Mouse (Mus musculus): ENCODE measurements around the gene Gm49383. TPM values are rescaled to one million over a fixed set of nuclear protein-coding genes. Genes with fewer than 3 reads are reported as not detected.

The Gm49383 gene
- polyA plus RNA-seq, 1 experiment from 2014 or later: 27.5 TPM

DNA sequence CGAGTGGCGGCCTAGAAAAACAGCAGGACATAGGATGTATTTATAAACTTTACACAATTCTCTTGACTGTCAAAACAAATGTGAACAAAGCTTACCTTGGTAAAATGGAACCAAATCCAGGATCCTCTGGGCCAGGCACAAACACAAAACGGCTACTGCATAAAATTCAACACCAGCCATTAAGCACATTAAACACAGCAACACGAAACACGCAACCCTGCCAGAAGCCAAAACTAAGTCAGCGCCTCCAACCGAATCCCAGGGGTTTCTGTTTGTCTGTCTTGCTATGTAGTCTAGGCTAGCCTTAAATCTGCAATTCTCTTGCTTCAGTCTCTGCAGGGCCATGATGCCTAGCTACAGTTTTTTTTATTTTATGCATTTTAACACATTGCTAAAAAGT lies 11.0 kb upstream of the Gm49383 start:
- peaks cover 66% of the 10 kb centered on the region for H3K36me3 ChIP-seq (ENCODE audit: control insufficient read depth, insufficient read depth, low read length)
- ATAC-seq (replicated peaks; ENCODE audit: low FRiP score, low TSS enrichment, low read depth): no peak
- 94% methylated on average over 7 of the region's 7 CpGs for WGBS
- H3K9ac ChIP-seq (ENCODE audit: low read length): no peak overlapping the region
- no peaks in the 10 kb centered on the region for H3K27me3 ChIP-seq (replicated peaks; ENCODE audit: control insufficient read depth, insufficient read depth, low read length)
- H3K27ac ChIP-seq (ENCODE audit: low read depth): no peak overlapping the region
- no peaks in the 10 kb centered on the region for H3K9me3 ChIP-seq (ENCODE audit: control insufficient read depth, low read length)
- no peak for DNase-seq (ENCODE audit: low spot score)
- no peaks in the 10 kb centered on the region for H3K4me1 ChIP-seq (replicated peaks; ENCODE audit: control insufficient read depth, insufficient read depth, low read length)
- H3K4me3 ChIP-seq (ENCODE audit: low read depth, low read length): no peak overlapping the region
- no peak overlapping the region for H3K4me2 ChIP-seq (ENCODE audit: low read length)

DNA sequence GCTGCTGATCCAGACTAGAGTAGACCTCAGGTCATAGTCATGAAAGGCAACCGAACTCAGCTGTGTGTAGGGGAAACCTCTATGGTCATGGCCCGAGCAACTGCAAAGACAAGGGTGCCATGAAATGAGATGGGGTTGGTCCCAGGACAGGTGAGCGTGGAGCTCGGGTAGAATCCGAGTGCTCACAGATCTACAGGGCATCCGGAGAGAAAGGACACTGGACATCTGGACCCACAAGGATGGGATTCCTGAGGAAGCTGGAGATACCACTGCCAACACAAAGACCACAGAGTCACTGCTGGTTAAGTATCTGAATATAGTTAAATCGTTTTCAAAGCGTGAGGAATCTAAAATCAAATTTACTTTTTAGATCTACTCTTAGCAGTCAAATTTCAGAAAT lies 10.5 kb upstream of the Gm49383 start:
- DNase-seq (ENCODE audit: low spot score) (no peak), ATAC-seq (replicated peaks; ENCODE audit: low FRiP score, low TSS enrichment, low read depth) (no peak)
- 93% methylated on average over 8 of the region's 8 CpGs for WGBS
- Histone ChIP-seq H3K4me3 (ENCODE audit: low read depth, low read length) (no peak overlapping the region), H3K27me3 (replicated peaks; ENCODE audit: control insufficient read depth, insufficient read depth, low read length) (no peaks in the 10 kb centered on the region), H3K9ac (ENCODE audit: low read length) (no peak overlapping the region), H3K27ac (ENCODE audit: low read depth) (no peak overlapping the region), H3K4me1 (replicated peaks; ENCODE audit: control insufficient read depth, insufficient read depth, low read length) (no peaks in the 10 kb centered on the region), H3K9me3 (ENCODE audit: control insufficient read depth, low read length) (no peaks in the 10 kb centered on the region), H3K36me3 (ENCODE audit: control insufficient read depth, insufficient read depth, low read length) (peaks cover 63% of the 10 kb centered on the region), H3K4me2 (ENCODE audit: low read length) (no peak overlapping the region)

DNA sequence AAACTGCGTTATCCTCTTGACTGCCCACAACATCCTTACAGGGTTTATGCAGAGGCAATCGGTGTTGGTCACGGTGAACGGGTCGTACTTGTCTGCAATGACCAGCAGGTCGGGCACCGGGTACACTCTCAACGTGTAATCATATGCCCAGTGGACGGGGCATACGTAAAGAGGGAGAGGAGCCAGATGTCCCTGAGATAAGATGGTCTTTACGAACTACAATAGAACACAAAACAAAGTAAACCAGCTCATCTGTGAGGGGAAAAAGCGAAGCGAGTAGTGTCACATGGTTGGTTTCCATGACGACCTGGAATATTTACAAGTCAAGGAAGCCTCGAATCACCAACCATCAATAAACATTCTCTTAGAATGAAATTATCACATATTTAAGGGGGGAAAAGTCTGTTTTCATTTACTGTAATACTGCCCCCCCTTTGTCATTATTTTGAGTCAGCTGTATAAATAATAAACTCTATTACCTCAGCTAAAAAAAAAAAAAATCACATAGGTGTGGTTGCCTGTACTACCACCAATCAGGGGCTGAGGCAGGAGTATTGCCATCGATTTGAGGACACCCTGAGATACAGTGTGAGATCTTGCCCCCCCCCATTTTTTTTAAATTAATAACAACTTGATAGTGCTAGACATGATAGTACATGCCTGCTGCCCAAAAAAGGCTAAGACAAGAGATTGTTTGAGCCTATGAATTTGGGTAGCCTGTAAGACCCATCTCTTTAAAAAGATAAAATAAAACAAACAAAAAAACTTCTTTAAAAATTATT lies 7.3 kb upstream of the Gm49383 start, which contains the start of gene Gm49384:
Gene Gm49384 (minus strand): TSS at position 216 of the 782 bp plus-strand sequence.
- WGBS: 82% methylated on average over 16 of the region's 16 CpGs
- H3K4me1 ChIP-seq (replicated peaks; ENCODE audit: control insufficient read depth, insufficient read depth, low read length): 0 out of 2 replicates have a peak, but pooled peaks cover 4% of the 10 kb centered on the region
- H3K27ac ChIP-seq (ENCODE audit: low read depth): no peak within 1 kb of the TSS
- H3K4me3 ChIP-seq (ENCODE audit: low read depth, low read length): no peak within 1 kb of the TSS
- H3K9ac ChIP-seq (ENCODE audit: low read length): no peak within 1 kb of the TSS
- no peaks in the 10 kb centered on the region for H3K9me3 ChIP-seq (ENCODE audit: control insufficient read depth, low read length)
- no peaks in the 10 kb centered on the region for H3K27me3 ChIP-seq (replicated peaks; ENCODE audit: control insufficient read depth, insufficient read depth, low read length)
- no peak for DNase-seq (ENCODE audit: low spot score)
- H3K4me2 ChIP-seq (ENCODE audit: low read length): no peak within 1 kb of the TSS
- 0 out of 2 replicates have a peak, but pooled peaks have one; percentile 38 for ATAC-seq (replicated peaks; ENCODE audit: low FRiP score, low TSS enrichment, low read depth)
- H3K36me3 ChIP-seq (ENCODE audit: control insufficient read depth, insufficient read depth, low read length): peaks cover 69% of the 10 kb centered on the region

DNA sequence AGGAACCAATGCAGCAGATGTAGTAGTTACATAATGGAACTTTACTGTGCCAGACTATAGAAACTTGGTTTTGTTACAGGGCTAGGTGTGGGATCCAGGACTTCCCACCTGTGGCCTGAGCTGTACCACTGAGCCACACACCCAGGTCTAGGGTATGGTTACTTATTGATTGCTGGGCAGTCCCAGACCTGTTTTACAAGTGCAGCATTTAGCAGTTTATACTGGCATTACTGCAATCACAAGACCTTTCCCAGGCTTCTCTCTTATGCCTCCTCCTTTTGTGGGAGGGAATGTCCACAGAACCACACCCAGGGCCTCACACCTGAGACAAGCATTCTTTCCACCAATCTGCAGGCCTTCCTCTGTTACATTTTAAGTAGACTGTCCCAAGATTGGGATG lies 2.1 kb upstream of the Gm49383 start:
- Histone ChIP-seq H3K9me3 (ENCODE audit: control insufficient read depth, low read length) (no peaks in the 10 kb centered on the region), H3K27ac (ENCODE audit: low read depth) (no peak overlapping the region), H3K4me2 (ENCODE audit: low read length) (peak overlapping the region; percentile 86), H3K27me3 (replicated peaks; ENCODE audit: control insufficient read depth, insufficient read depth, low read length) (no peaks in the 10 kb centered on the region), H3K9ac (ENCODE audit: low read length) (no peak overlapping the region), H3K36me3 (ENCODE audit: control insufficient read depth, insufficient read depth, low read length) (peaks cover 37% of the 10 kb centered on the region), H3K4me1 (replicated peaks; ENCODE audit: control insufficient read depth, insufficient read depth, low read length) (peaks cover 4% of the 10 kb centered on the region; the same call in 1 of the 2 replicates), H3K4me3 (ENCODE audit: low read depth, low read length) (no peak overlapping the region)
- ATAC-seq (replicated peaks; ENCODE audit: low FRiP score, low TSS enrichment, low read depth) (no peak), DNase-seq (ENCODE audit: low spot score) (no peak)

DNA sequence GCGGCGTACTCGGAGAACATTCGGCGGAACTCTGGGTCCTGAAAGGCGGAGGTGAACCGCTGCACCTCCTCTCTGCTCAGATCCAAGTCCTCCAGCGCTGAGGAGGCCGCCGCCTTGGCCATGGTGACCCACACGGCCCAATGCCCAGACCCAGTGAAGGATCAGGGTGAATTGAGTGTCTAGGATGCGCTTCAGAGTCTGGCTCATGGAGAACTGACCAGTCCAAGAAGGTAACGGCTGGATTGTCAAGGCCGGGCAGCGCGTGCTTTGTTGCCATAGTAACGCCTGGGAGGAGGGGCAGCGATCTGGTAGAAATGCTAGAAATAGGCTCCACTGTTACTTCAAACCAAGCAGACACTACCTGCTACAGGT lies 1.2 kb upstream of the Gm49383 start, which contains the start of gene Dnaaf2:
Gene Dnaaf2 (minus strand): TSS at position 266 of the 372 bp plus-strand sequence.
- peaks cover 31% of the 10 kb centered on the region for H3K36me3 ChIP-seq (ENCODE audit: control insufficient read depth, insufficient read depth, low read length)
- H3K4me3 ChIP-seq (ENCODE audit: low read depth, low read length): peak within 1 kb of the TSS; percentile 98
- DNase-seq (ENCODE audit: low spot score) (peak; percentile 91), ATAC-seq (replicated peaks; ENCODE audit: low FRiP score, low TSS enrichment, low read depth) (peak; percentile 50)
- no peaks in the 10 kb centered on the region for H3K27me3 ChIP-seq (replicated peaks; ENCODE audit: control insufficient read depth, insufficient read depth, low read length)
- H3K9ac ChIP-seq (ENCODE audit: low read length): peak within 1 kb of the TSS; percentile 84
- H3K4me1 ChIP-seq (replicated peaks; ENCODE audit: control insufficient read depth, insufficient read depth, low read length): peaks cover 4% of the 10 kb centered on the region; the same call in 1 of the 2 replicates
- no peaks in the 10 kb centered on the region for H3K9me3 ChIP-seq (ENCODE audit: control insufficient read depth, low read length)
- under 1% methylated on average over 18 of the region's 18 CpGs for WGBS
- peak within 1 kb of the TSS; percentile 86 for H3K4me2 ChIP-seq (ENCODE audit: low read length)
- H3K27ac ChIP-seq (ENCODE audit: low read depth): peak within 1 kb of the TSS; percentile 78

DNA sequence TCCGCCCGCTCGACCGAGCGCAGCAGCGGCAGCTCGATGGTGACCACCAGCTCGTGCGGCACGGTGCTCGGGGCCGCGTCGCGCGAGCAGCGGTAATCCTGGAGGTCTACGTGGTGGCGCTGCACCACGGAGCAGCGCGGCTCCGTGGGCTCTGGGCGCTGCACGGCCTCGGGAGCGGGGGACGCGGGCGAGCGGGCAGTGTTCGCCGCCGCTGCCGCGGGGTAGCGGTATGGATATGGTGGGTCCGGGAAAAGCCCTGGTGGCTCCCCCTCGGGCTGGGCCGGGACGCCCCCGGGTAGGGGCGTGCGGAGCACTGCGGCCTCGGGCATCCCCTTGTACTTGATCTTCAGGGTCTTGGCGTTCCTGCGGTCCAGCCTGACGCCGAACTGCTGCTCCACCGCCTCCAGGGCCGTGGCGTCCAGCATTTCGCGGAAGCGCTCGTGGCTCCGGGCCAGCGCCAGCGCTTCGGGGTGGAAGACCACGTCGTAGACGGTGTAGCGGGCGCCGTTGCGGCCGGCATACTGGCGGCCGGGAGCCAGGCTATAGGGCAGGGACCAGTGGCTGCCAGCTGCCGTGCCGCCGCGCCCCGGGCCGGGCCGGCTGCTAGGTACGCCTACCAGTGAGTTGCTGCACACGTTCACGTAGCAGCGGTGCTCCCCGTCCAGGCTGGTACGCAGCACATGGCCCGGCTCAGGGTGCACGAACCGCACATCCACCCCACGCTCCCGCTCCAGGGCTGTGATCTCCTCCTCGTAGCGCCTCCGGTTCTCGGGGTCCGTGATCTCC lies 667 bp upstream of the Gm49383 start:
- peaks cover 30% of the 10 kb centered on the region for H3K36me3 ChIP-seq (ENCODE audit: control insufficient read depth, insufficient read depth, low read length)
- H3K27ac ChIP-seq (ENCODE audit: low read depth): peak overlapping the region; percentile 78
- peaks cover 4% of the 10 kb centered on the region; the same call in 1 of the 2 replicates for H3K4me1 ChIP-seq (replicated peaks; ENCODE audit: control insufficient read depth, insufficient read depth, low read length)
- ATAC-seq (replicated peaks; ENCODE audit: low FRiP score, low TSS enrichment, low read depth) (peak; percentile 68), DNase-seq (ENCODE audit: low spot score) (peak; percentile 85)
- H3K27me3 ChIP-seq (replicated peaks; ENCODE audit: control insufficient read depth, insufficient read depth, low read length): no peaks in the 10 kb centered on the region
- no peaks in the 10 kb centered on the region for H3K9me3 ChIP-seq (ENCODE audit: control insufficient read depth, low read length)
- WGBS: under 1% methylated on average over 91 of the region's 94 CpGs
- H3K4me3 ChIP-seq (ENCODE audit: low read depth, low read length): peak overlapping the region; percentile 98
- peak overlapping the region; percentile 86 for H3K4me2 ChIP-seq (ENCODE audit: low read length)
- H3K9ac ChIP-seq (ENCODE audit: low read length): peak overlapping the region; percentile 84

DNA sequence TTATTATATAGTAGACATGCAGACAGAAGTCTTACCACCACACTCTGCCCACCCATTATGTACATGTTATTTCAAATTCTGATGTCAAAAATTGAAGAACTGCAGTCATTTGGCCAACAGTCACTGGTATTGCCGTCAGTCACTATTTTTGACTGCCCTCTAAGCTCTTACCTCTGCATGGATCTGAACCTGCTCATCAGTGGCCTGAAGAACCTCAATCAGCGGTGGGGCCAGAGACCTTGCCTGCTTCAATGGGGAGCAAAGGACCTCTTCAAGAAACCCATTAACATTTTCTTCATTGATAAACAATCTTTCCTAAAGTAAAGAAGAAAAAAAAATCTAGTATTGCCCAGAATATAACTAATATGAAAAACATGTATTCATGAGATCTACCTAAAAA lies 4.3 kb downstream of the Gm49383 start:
- H3K4me3 ChIP-seq (ENCODE audit: low read depth, low read length): no peak overlapping the region
- no peaks in the 10 kb centered on the region for H3K4me1 ChIP-seq (replicated peaks; ENCODE audit: control insufficient read depth, insufficient read depth, low read length)
- 96% methylated on average over 2 of the region's 2 CpGs for WGBS
- H3K27me3 ChIP-seq (replicated peaks; ENCODE audit: control insufficient read depth, insufficient read depth, low read length): no peaks in the 10 kb centered on the region
- no peak overlapping the region for H3K4me2 ChIP-seq (ENCODE audit: low read length)
- no peaks in the 10 kb centered on the region for H3K9me3 ChIP-seq (ENCODE audit: control insufficient read depth, low read length)
- ATAC-seq (replicated peaks; ENCODE audit: low FRiP score, low TSS enrichment, low read depth) (no peak), DNase-seq (ENCODE audit: low spot score) (no peak)
- no peak overlapping the region for H3K27ac ChIP-seq (ENCODE audit: low read depth)
- H3K9ac ChIP-seq (ENCODE audit: low read length): no peak overlapping the region
- H3K36me3 ChIP-seq (ENCODE audit: control insufficient read depth, insufficient read depth, low read length): peaks cover 31% of the 10 kb centered on the region

DNA sequence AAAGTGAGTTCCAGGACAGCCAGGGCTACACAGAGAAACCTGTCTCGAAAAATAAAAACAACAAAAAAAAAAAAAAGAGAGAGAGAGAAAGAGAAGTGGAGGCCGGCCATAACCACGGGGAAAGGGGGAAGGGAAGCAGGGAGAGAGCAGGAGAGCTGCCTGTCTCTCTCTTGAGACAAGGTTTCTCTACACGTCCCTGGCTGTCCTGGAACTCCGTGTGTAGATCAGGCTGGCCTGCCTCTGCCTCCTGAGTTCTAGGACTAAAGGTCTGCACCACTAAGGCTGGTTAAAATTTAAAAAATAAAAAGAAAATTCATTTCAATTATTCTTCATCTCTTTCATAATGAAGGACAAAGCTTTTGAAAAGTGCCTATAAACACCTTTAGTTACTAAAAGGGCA lies 5.5 kb downstream of the Gm49383 start:
- Histone ChIP-seq H3K27me3 (replicated peaks; ENCODE audit: control insufficient read depth, insufficient read depth, low read length) (no peaks in the 10 kb centered on the region), H3K9me3 (ENCODE audit: control insufficient read depth, low read length) (no peaks in the 10 kb centered on the region), H3K27ac (ENCODE audit: low read depth) (no peak overlapping the region), H3K4me1 (replicated peaks; ENCODE audit: control insufficient read depth, insufficient read depth, low read length) (peaks cover 7% of the 10 kb centered on the region; the same call in 1 of the 2 replicates), H3K4me2 (ENCODE audit: low read length) (no peak overlapping the region), H3K36me3 (ENCODE audit: control insufficient read depth, insufficient read depth, low read length) (peaks cover 34% of the 10 kb centered on the region), H3K4me3 (ENCODE audit: low read depth, low read length) (no peak overlapping the region), H3K9ac (ENCODE audit: low read length) (no peak overlapping the region)
- DNase-seq (ENCODE audit: low spot score) (no peak), ATAC-seq (replicated peaks; ENCODE audit: low FRiP score, low TSS enrichment, low read depth) (no peak)
- 91% methylated on average over 5 of the region's 5 CpGs for WGBS

All from intestine, embryonic 14.5 days (tissue).